Mouse (Mus musculus) hindbrain, embryonic 15.5 days (tissue): Measurements from ENCODE around the gene Tmx1. TPM values are rescaled to one million over a fixed set of nuclear protein-coding genes. Genes with fewer than 3 reads are reported as not detected.

Experiments used
- ATAC-seq: fragments of 200-750 bp; cut with Nextera tagmentation; 2 replicates; pipeline ENCODE4 v1.8.0; 2017; ENCODE audit warnings: low read depth, moderate number of reproducible peaks, moderate TSS enrichment; ENCODE audit not compliant: low FRiP score
- H3K27ac ChIP-seq: fragments of 300-500 bp; sonication (generic); replicated peaks from 2 replicates; pipeline ENCODE4 v1.5.1; 2015; ENCODE audit warnings: mild to moderate bottlenecking, inconsistent platforms
- H3K27me3 ChIP-seq: fragments of 300-500 bp; sonication (generic); 2 replicates; pipeline ENCODE4 v1.6.1; 2015; ENCODE audit warnings: control low read depth, inconsistent platforms
- H3K36me3 ChIP-seq: fragments of 300-500 bp; sonication (generic); 2 replicates; pipeline ENCODE4 v1.6.1; 2015; ENCODE audit warnings: control low read depth, inconsistent platforms
- H3K4me1 ChIP-seq: fragments of 300-500 bp; sonication (generic); replicated peaks from 2 replicates; pipeline ENCODE4 v1.6.1; 2015; ENCODE audit warnings: control low read depth, inconsistent platforms
- H3K4me2 ChIP-seq: fragments of 300-500 bp; sonication (generic); 2 replicates; pipeline ENCODE4 v1.6.1; 2015; ENCODE audit warnings: moderate library complexity, mild to moderate bottlenecking, inconsistent platforms
- H3K4me3 ChIP-seq: fragments of 300-500 bp; sonication (generic); 2 replicates; pipeline ENCODE4 v1.5.1; 2015; ENCODE audit warnings: mild to moderate bottlenecking, inconsistent platforms
- H3K9ac ChIP-seq: fragments of 300-500 bp; sonication (generic); 2 replicates; pipeline ENCODE4 v1.6.1; 2015; ENCODE audit warnings: inconsistent platforms
- H3K9me3 ChIP-seq: fragments of 300-500 bp; sonication (generic); 2 replicates; pipeline ENCODE4 v1.6.1; 2016; ENCODE audit warnings: control low read depth, inconsistent platforms
- WGBS: fragments of 180-500 bp; shearing (Covaris S2); methylation state at CpG from one replicate; pipeline ENCODE4 v1.1.7; 2015; 5-methylcytosine and 5-hydroxymethylcytosine counted together
- polyA plus RNA-seq: library from polyadenylated mRNA; unstranded; fragments of >200 nt; fragmentation: Nextera tagmentation; extraction: Ambion mirVana; gene quantifications from 2 replicates; pipeline ENCODE4 v1.2.1, GENCODE M21; 2015

Gene Tmx1
- 132 and 134 TPM in 2 replicates for polyA plus RNA-seq

- Histone ChIP-seq H3K4me3 (peak within 1 kb of the TSS; percentile 94), H3K4me1 (peaks cover 23% of the 10 kb centered on the region), H3K36me3 (peaks cover 3% of the 10 kb centered on the region), H3K27ac (peak within 1 kb of the TSS; percentile 87), H3K4me2 (peak within 1 kb of the TSS; percentile 68), H3K9ac (peak within 1 kb of the TSS; percentile 86), H3K9me3 (no peaks in the 10 kb centered on the region), H3K27me3 (no peaks in the 10 kb centered on the region)
- peak; percentile 98 for ATAC-seq
- under 1% methylated on average over 58 of the region's 58 CpGs for WGBS
These were observed at the start of gene Tmx1 for GRCm38 (mm10) chr12:70452726-70453645. TSS of gene Tmx1 (plus strand) at chr12:70453095.

- H3K27me3 ChIP-seq, result no peaks in the 10 kb centered on the region
- no peaks in the 10 kb centered on the region for H3K9me3 ChIP-seq
- no peak overlapping the region for H3K27ac ChIP-seq
- no peak overlapping the region for H3K4me2 ChIP-seq
- no peak overlapping the region for H3K4me3 ChIP-seq
- H3K9ac ChIP-seq, result no peak overlapping the region
- WGBS, result 72% methylated on average over 6 of the region's 6 CpGs
- no peaks in the 10 kb centered on the region for H3K36me3 ChIP-seq
- ATAC-seq, result no peak
- no peaks in the 10 kb centered on the region for H3K4me1 ChIP-seq
These were observed 48.6 kb upstream of the Tmx1 start for GRCm38 (mm10) chr12:70404327-70404726.

GRCm38 (mm10) chr12:70408396-70408795 lies 44.5 kb upstream of the Tmx1 start:
- Histone ChIP-seq H3K4me2 (no peak overlapping the region), H3K27ac (no peak overlapping the region), H3K36me3 (no peaks in the 10 kb centered on the region), H3K4me1 (no peaks in the 10 kb centered on the region), H3K9ac (no peak overlapping the region), H3K4me3 (no peak overlapping the region), H3K27me3 (no peaks in the 10 kb centered on the region), H3K9me3 (no peaks in the 10 kb centered on the region)
- 86% methylated on average over 1 of the region's 1 CpGs for WGBS
- ATAC-seq, result no peak

- H3K9me3 ChIP-seq, result no peaks in the 10 kb centered on the region
- H3K36me3 ChIP-seq, result no peaks in the 10 kb centered on the region
- 94% methylated on average over 2 of the region's 2 CpGs for WGBS
- no peak overlapping the region for H3K27ac ChIP-seq
- H3K4me1 ChIP-seq, result no peaks in the 10 kb centered on the region
- H3K9ac ChIP-seq, result no peak overlapping the region
- no peak for ATAC-seq
- H3K27me3 ChIP-seq, result no peaks in the 10 kb centered on the region
- no peak overlapping the region for H3K4me3 ChIP-seq
- H3K4me2 ChIP-seq, result no peak overlapping the region
These were observed 43.3 kb upstream of the Tmx1 start for GRCm38 (mm10) chr12:70409600-70409999.

- no peak overlapping the region for H3K27ac ChIP-seq
- H3K9ac ChIP-seq, result no peak overlapping the region
- no peak overlapping the region for H3K4me3 ChIP-seq
- H3K4me2 ChIP-seq, result no peak overlapping the region
- H3K4me1 ChIP-seq, result 0 out of 2 replicates have a peak, but pooled peaks cover 3% of the 10 kb centered on the region
- no peaks in the 10 kb centered on the region for H3K9me3 ChIP-seq
- H3K36me3 ChIP-seq, result no peaks in the 10 kb centered on the region
- ATAC-seq, result no peak
- H3K27me3 ChIP-seq, result no peaks in the 10 kb centered on the region
- 82% methylated on average over 1 of the region's 1 CpGs for whole genome bisulfite sequencing
These were observed 32.7 kb upstream of the Tmx1 start for GRCm38 (mm10) chr12:70420216-70420615.

GRCm38 (mm10) chr12:70421028-70421427 lies 31.9 kb upstream of the Tmx1 start:
- no peak for ATAC-seq
- WGBS, result 91% methylated on average over 3 of the region's 3 CpGs

GRCm38 (mm10) chr12:70422322-70423118 lies 30.4 kb upstream of the Tmx1 start:
- ATAC-seq, result peak; percentile 54; the same call in 1 of the 2 replicates
- Histone ChIP-seq H3K4me3 (no peak overlapping the region), H3K36me3 (no peaks in the 10 kb centered on the region), H3K27me3 (no peaks in the 10 kb centered on the region), H3K4me2 (no peak overlapping the region), H3K9me3 (no peaks in the 10 kb centered on the region), H3K4me1 (0 out of 2 replicates have a peak, but pooled peaks cover 3% of the 10 kb centered on the region), H3K27ac (no peak overlapping the region), H3K9ac (no peak overlapping the region)
- WGBS, result 27% methylated on average over 9 of the region's 9 CpGs

More at GRCm38 (mm10) chr12:70421028-70421427, 31.9 kb upstream of the Tmx1 start:
- Histone ChIP-seq H3K4me2 (no peak overlapping the region), H3K4me3 (no peak overlapping the region), H3K4me1 (0 out of 2 replicates have a peak, but pooled peaks cover 3% of the 10 kb centered on the region), H3K36me3 (no peaks in the 10 kb centered on the region), H3K9ac (no peak overlapping the region), H3K27me3 (no peaks in the 10 kb centered on the region), H3K9me3 (no peaks in the 10 kb centered on the region), H3K27ac (no peak overlapping the region)

- H3K27me3 ChIP-seq, result no peaks in the 10 kb centered on the region
- H3K4me2 ChIP-seq, result no peak overlapping the region
- H3K4me3 ChIP-seq, result no peak overlapping the region
- ATAC-seq, result no peak
- no peak overlapping the region for H3K9ac ChIP-seq
- H3K36me3 ChIP-seq, result no peaks in the 10 kb centered on the region
- H3K9me3 ChIP-seq, result no peaks in the 10 kb centered on the region
- H3K4me1 ChIP-seq, result peaks cover 4% of the 10 kb centered on the region
- 79% methylated on average over 3 of the region's 3 CpGs for WGBS
- H3K27ac ChIP-seq, result no peak overlapping the region
These were observed 25.0 kb upstream of the Tmx1 start for GRCm38 (mm10) chr12:70427885-70428284.

GRCm38 (mm10) chr12:70429637-70430036 lies 23.3 kb upstream of the Tmx1 start:
- 84% methylated on average over 4 of the region's 4 CpGs for WGBS
- no peaks in the 10 kb centered on the region for H3K36me3 ChIP-seq
- H3K9me3 ChIP-seq, result no peaks in the 10 kb centered on the region
- peaks cover 4% of the 10 kb centered on the region for H3K4me1 ChIP-seq
- H3K27me3 ChIP-seq, result no peaks in the 10 kb centered on the region
- H3K4me2 ChIP-seq, result no peak overlapping the region
- H3K4me3 ChIP-seq, result no peak overlapping the region
- no peak overlapping the region for H3K9ac ChIP-seq
- H3K27ac ChIP-seq, result no peak overlapping the region
- no peak for ATAC-seq

- 21% methylated on average over 8 of the region's 8 CpGs for WGBS
- no peaks in the 10 kb centered on the region for H3K27me3 ChIP-seq
- H3K9ac ChIP-seq, result no peak overlapping the region; the same call in 1 of the 2 replicates
- no peaks in the 10 kb centered on the region for H3K9me3 ChIP-seq
- peak overlapping the region; percentile 21; the same call in 1 of the 2 replicates for H3K4me2 ChIP-seq
- H3K36me3 ChIP-seq, result no peaks in the 10 kb centered on the region
- no peak overlapping the region for H3K27ac ChIP-seq
- no peak overlapping the region for H3K4me3 ChIP-seq
- H3K4me1 ChIP-seq, result peaks cover 4% of the 10 kb centered on the region
- ATAC-seq, result peak; percentile 53; the same call in 1 of the 2 replicates
These were observed 22.5 kb upstream of the Tmx1 start for GRCm38 (mm10) chr12:70430307-70430950.

- H3K9me3 ChIP-seq, result no peaks in the 10 kb centered on the region
These were observed 21.5 kb upstream of the Tmx1 start for GRCm38 (mm10) chr12:70431428-70431827.

More at GRCm38 (mm10) chr12:70431428-70431827, 21.5 kb upstream of the Tmx1 start:
- Histone ChIP-seq H3K27me3 (no peaks in the 10 kb centered on the region), H3K9ac (no peak overlapping the region), H3K4me3 (no peak overlapping the region), H3K4me1 (peaks cover 4% of the 10 kb centered on the region), H3K4me2 (no peak overlapping the region), H3K27ac (no peak overlapping the region), H3K36me3 (no peaks in the 10 kb centered on the region)
- no peak for ATAC-seq
- 52% methylated on average over 5 of the region's 5 CpGs for WGBS
